Mouse (Mus musculus): ENCODE data around the gene Arhgap23. TPM values are rescaled to one million over a fixed set of nuclear protein-coding genes. Genes with fewer than 3 reads are reported as not detected.

Gene Arhgap23
- polyA plus RNA-seq, 1 experiment from 2014 or later, result 7.8 TPM

DNA sequence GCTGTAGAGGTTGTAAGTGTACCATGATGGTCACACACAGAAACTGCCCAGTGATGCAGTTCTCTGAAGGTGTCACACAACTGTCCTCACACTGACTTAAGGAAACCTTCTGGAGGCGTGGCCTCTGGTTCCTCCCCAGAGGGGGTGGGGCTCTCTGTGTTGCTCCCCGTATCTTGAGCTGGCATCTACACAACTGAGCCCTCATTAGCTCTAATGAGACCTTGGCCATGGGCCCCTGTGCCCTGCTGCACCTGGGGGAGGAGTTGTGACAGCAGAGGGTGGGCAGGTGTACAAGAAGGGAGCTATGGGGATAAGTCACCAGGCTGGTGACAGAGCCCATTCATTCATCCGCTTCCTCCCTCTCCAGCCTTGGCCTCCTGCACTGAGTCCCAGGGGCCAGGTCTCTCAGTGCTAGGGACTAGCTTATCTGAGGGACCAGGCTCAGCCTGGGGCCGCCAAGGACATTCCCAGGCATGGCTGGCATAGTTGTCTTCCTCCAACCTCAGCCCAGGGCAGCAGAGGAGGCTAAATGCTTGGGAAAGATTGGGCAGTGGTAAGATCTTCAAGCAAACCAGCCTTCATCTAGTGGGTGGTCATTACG is 8.9 kb downstream of the Arhgap23 start:
- 56% methylated on average over 5 of the region's 5 CpGs for WGBS

DNA sequence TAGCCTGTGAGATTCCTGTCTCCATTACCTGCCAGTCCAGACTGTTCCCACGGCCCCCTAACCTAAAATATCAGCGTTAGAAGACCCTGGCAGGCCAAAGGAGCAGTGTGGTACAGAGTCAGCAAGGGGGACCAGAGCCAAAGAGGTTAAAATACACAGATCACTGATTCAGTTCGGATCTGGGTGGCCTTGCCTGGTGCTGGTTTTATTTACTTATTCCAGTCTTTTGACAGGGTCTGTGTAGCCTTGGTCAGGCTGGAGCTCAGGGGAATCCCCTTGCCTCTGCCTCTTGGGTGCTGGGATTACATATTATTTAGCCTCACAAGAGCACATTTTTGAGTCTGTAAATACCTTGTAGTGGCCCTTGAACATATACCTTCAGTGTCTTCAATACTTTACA is 9.5 kb downstream of the Arhgap23 start:
- Histone ChIP-seq H3K4me2 (ENCODE audit: low read length) (no peak overlapping the region), H3K9me3 (ENCODE audit: control insufficient read depth, low read length) (no peaks in the 10 kb centered on the region), H3K4me1 (ENCODE audit: control insufficient read depth, insufficient read depth, low read length) (peaks cover 15% of the 10 kb centered on the region; the same call in 1 of the 2 replicates), H3K27me3 (ENCODE audit: control insufficient read depth, insufficient read depth, low read length) (no peaks in the 10 kb centered on the region), H3K27ac (replicated peaks; ENCODE audit: low read depth, low read length) (no peak overlapping the region), H3K36me3 (ENCODE audit: control insufficient read depth, insufficient read depth, low read length) (no peaks in the 10 kb centered on the region), H3K9ac (replicated peaks; ENCODE audit: low read length) (no peak overlapping the region), H3K4me3 (replicated peaks; ENCODE audit: low read depth, low read length) (no peak overlapping the region)
- no peak for ATAC-seq (ENCODE audit: low FRiP score, low TSS enrichment)
- WGBS, result 66% methylated on average over 3 of the region's 3 CpGs
- no peak for DNase-seq

More for the DNA sequence above, 8.9 kb downstream of the Arhgap23 start:
- Histone ChIP-seq H3K27ac (replicated peaks; ENCODE audit: low read depth, low read length) (no peak overlapping the region), H3K4me3 (replicated peaks; ENCODE audit: low read depth, low read length) (no peak overlapping the region), H3K9me3 (ENCODE audit: control insufficient read depth, low read length) (no peaks in the 10 kb centered on the region), H3K36me3 (ENCODE audit: control insufficient read depth, insufficient read depth, low read length) (no peaks in the 10 kb centered on the region), H3K4me2 (ENCODE audit: low read length) (no peak overlapping the region), H3K9ac (replicated peaks; ENCODE audit: low read length) (no peak overlapping the region), H3K4me1 (ENCODE audit: control insufficient read depth, insufficient read depth, low read length) (peaks cover 15% of the 10 kb centered on the region; the same call in 1 of the 2 replicates), H3K27me3 (ENCODE audit: control insufficient read depth, insufficient read depth, low read length) (no peaks in the 10 kb centered on the region)
- no peak for DNase-seq
- no peak for ATAC-seq (ENCODE audit: low FRiP score, low TSS enrichment)

DNA sequence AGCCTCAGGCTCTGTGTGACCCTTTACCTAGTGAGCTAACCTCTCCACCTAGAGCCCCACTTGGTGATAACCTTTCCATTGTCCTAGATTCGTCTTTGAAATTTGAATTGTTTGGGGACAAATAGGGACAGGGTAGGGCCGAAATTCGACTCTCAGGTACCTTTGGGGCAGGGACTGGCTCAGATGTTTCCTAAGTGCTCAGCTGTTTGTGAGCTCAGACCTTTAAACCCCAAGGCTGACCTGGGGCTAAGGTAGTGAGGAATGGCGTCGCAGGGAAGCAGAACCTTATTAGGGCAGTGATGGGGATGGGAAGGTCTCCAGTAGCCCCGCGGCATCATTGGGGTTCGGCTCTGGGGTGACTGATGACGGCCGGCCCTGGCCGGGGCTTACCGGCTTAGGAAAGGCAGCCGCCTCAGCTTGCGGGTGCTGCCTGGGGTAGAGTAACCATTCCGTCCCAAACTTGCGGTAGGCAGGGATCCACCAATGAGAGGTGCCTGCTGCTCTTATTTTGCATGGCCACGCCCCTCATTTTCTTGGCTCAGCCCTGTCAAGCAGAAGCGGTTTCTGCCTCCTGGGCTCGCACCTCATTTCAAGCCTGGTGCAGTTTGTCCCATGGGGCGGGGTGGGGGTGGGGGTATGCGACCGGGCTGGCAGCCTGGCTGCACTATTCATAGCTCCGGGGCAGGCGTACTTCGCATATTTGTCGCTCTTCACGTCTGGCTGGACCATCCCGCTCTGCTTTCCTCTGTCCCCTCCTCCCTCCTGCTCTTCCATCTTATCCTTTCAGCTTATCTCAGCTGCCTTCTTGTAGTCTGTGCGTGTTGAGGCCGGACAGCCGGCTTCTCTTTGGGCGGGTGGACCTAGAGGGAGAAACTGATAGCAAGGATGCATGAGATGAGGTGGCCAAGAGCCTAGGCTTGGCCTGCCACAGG is 12.7 kb downstream of the Arhgap23 start:
- H3K4me2 ChIP-seq (ENCODE audit: low read length), result peak overlapping the region; percentile 64
- H3K36me3 ChIP-seq (ENCODE audit: control insufficient read depth, insufficient read depth, low read length), result no peaks in the 10 kb centered on the region
- peak overlapping the region; percentile 67; the same call in 1 of the 2 replicates for H3K27ac ChIP-seq (replicated peaks; ENCODE audit: low read depth, low read length)
- ATAC-seq (ENCODE audit: low FRiP score, low TSS enrichment) (peak; percentile 75; the same call in 1 of the 2 replicates), DNase-seq (peak; percentile 86)
- H3K4me1 ChIP-seq (ENCODE audit: control insufficient read depth, insufficient read depth, low read length), result peaks cover 15% of the 10 kb centered on the region; the same call in 1 of the 2 replicates
- H3K9ac ChIP-seq (replicated peaks; ENCODE audit: low read length), result peak overlapping the region; percentile 28; the same call in 1 of the 2 replicates
- H3K4me3 ChIP-seq (replicated peaks; ENCODE audit: low read depth, low read length), result peak overlapping the region; percentile 28
- H3K9me3 ChIP-seq (ENCODE audit: control insufficient read depth, low read length), result no peaks in the 10 kb centered on the region
- H3K27me3 ChIP-seq (ENCODE audit: control insufficient read depth, insufficient read depth, low read length), result no peaks in the 10 kb centered on the region
- WGBS, result 1% methylated on average over 32 of the region's 32 CpGs

DNA sequence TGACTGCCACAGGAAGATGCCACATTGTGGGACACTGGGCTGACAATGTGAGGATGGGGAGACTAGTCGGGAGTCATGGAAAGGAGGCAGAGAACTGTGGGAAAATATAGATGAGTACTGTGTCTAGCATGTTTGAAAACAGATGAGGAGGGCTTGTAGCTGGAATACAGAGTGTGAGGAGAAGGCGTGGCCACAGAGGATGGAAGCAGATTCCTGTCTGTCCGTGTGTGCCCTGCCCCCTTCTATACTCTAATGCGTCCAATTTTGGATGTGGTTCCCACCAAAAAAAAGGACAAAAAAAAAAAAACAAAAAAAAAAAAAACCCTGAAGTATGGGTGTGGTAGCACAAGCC is 13.4 kb downstream of the Arhgap23 start:
- 57% methylated on average over 4 of the region's 4 CpGs for WGBS
- ATAC-seq (ENCODE audit: low FRiP score, low TSS enrichment), result no peak
- Histone ChIP-seq H3K4me3 (replicated peaks; ENCODE audit: low read depth, low read length) (peak overlapping the region; percentile 28), H3K9me3 (ENCODE audit: control insufficient read depth, low read length) (no peaks in the 10 kb centered on the region), H3K4me2 (ENCODE audit: low read length) (peak overlapping the region; percentile 64), H3K4me1 (ENCODE audit: control insufficient read depth, insufficient read depth, low read length) (peaks cover 15% of the 10 kb centered on the region; the same call in 1 of the 2 replicates), H3K27me3 (ENCODE audit: control insufficient read depth, insufficient read depth, low read length) (no peaks in the 10 kb centered on the region), H3K9ac (replicated peaks; ENCODE audit: low read length) (peak overlapping the region; percentile 28; the same call in 1 of the 2 replicates), H3K36me3 (ENCODE audit: control insufficient read depth, insufficient read depth, low read length) (no peaks in the 10 kb centered on the region), H3K27ac (replicated peaks; ENCODE audit: low read depth, low read length) (peak overlapping the region; percentile 67; the same call in 1 of the 2 replicates)
- no peak for DNase-seq

DNA sequence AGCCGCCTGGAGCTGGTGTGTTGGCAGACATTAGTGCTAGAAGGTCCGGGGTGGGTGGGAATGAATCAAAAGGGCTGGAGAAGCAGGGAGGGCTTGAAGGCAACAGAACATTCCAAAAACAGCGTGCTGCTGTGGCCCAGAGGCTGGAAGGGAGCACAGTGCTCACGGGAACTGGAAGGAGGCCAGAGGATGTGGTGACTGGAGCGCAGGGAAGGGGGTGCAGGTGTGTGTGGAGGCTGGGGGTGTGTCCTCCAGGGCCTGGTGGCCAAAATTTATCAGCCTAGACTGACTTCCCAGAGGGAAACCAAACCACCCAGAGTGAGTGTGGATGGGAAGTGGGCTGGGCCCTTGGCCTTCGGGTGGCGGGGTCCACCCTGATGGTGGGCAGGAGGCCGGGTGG is 14.3 kb downstream of the Arhgap23 start:
- no peaks in the 10 kb centered on the region for H3K9me3 ChIP-seq (ENCODE audit: control insufficient read depth, low read length)
- no peak for DNase-seq
- H3K9ac ChIP-seq (replicated peaks; ENCODE audit: low read length), result no peak overlapping the region
- H3K36me3 ChIP-seq (ENCODE audit: control insufficient read depth, insufficient read depth, low read length), result no peaks in the 10 kb centered on the region
- peaks cover 17% of the 10 kb centered on the region for H3K4me1 ChIP-seq (ENCODE audit: control insufficient read depth, insufficient read depth, low read length)
- ATAC-seq (ENCODE audit: low FRiP score, low TSS enrichment), result no peak
- no peak overlapping the region for H3K27ac ChIP-seq (replicated peaks; ENCODE audit: low read depth, low read length)
- no peaks in the 10 kb centered on the region for H3K27me3 ChIP-seq (ENCODE audit: control insufficient read depth, insufficient read depth, low read length)
- WGBS, result 83% methylated on average over 8 of the region's 8 CpGs
- no peak overlapping the region for H3K4me3 ChIP-seq (replicated peaks; ENCODE audit: low read depth, low read length)
- no peak overlapping the region for H3K4me2 ChIP-seq (ENCODE audit: low read length)

DNA sequence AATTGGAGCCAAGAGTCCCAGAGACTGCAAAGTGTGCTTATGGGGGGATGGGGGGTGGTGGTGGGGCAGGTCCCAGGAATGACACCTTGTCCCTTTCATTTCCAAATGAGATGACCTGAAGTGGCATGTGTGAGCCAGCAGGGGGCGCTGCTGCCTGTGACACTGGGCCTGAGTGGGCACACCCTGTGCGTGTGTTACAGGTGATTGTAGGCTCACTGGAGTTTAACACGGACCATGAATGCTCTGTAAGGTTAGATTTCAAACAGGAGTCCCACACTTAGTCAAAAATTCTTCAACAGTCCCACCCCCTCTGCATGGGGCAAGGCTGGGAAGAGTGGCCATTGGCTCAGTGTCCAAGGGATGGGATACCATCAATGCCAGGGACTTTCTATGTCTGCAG is 16.7 kb downstream of the Arhgap23 start:
- H3K4me2 ChIP-seq (ENCODE audit: low read length), result no peak overlapping the region
- peaks cover 23% of the 10 kb centered on the region for H3K4me1 ChIP-seq (ENCODE audit: control insufficient read depth, insufficient read depth, low read length)
- 11% methylated on average over 3 of the region's 3 CpGs for WGBS
- no peaks in the 10 kb centered on the region for H3K27me3 ChIP-seq (ENCODE audit: control insufficient read depth, insufficient read depth, low read length)
- H3K9me3 ChIP-seq (ENCODE audit: control insufficient read depth, low read length), result no peaks in the 10 kb centered on the region
- no peak overlapping the region for H3K9ac ChIP-seq (replicated peaks; ENCODE audit: low read length)
- no peak overlapping the region for H3K4me3 ChIP-seq (replicated peaks; ENCODE audit: low read depth, low read length)
- no peak overlapping the region for H3K27ac ChIP-seq (replicated peaks; ENCODE audit: low read depth, low read length)
- peak; percentile 63 for DNase-seq
- no peak for ATAC-seq (ENCODE audit: low FRiP score, low TSS enrichment)
- H3K36me3 ChIP-seq (ENCODE audit: control insufficient read depth, insufficient read depth, low read length), result no peaks in the 10 kb centered on the region

DNA sequence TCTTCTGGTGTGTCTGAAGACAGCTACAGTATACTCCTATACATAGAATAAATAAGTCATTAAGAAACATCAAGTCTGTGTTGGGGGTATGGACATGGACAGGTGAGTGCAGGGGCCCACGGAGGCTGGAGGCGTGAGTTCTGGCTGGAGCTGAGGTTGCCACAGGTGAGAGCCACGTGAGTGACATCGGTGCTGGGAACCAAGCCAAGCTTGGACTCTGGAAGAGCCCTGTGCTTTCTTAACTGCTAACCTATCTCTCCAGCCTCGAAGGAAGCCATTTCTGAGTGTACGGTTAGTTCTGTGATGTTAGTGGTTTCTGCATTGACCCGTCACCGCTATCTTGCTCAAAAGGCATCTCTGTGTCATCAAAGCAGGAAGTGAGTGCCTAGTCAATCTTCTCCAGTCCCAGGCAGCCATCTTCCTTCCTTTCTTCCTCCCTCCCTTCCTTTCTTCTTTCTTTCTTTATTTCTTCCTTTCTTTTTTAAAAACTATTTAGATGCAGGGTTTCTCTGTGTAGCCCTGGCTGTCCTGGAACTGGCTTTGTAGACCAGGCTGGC is 17.7 kb downstream of the Arhgap23 start:
- no peaks in the 10 kb centered on the region for H3K27me3 ChIP-seq (ENCODE audit: control insufficient read depth, insufficient read depth, low read length)
- no peak overlapping the region for H3K4me2 ChIP-seq (ENCODE audit: low read length)
- ATAC-seq (ENCODE audit: low FRiP score, low TSS enrichment) (no peak), DNase-seq (no peak)
- H3K4me3 ChIP-seq (replicated peaks; ENCODE audit: low read depth, low read length), result no peak overlapping the region
- no peaks in the 10 kb centered on the region for H3K36me3 ChIP-seq (ENCODE audit: control insufficient read depth, insufficient read depth, low read length)
- peaks cover 17% of the 10 kb centered on the region for H3K4me1 ChIP-seq (ENCODE audit: control insufficient read depth, insufficient read depth, low read length)
- no peak overlapping the region for H3K9ac ChIP-seq (replicated peaks; ENCODE audit: low read length)
- H3K27ac ChIP-seq (replicated peaks; ENCODE audit: low read depth, low read length), result no peak overlapping the region
- WGBS, result 91% methylated on average over 8 of the region's 8 CpGs
- H3K9me3 ChIP-seq (ENCODE audit: control insufficient read depth, low read length), result no peaks in the 10 kb centered on the region

DNA sequence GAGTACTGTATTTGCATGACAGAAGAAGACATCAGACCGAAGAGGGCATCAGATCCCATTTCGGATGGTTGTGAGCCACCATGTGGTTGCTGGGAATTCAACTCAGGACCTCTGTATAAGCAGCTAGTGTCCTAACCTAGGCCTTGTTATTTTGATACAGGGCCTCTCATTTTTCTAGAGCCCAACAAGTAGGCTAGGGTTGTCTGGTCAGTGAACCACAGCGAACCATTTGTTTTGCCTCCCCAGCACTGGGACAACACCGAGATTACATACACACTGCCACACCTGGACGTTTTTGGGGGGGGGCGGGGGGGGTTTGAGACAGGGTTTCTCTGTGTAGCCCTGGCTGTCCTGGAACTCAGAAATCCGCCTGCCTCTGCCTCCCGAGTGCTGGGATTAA is 18.8 kb downstream of the Arhgap23 start:
- H3K4me2 ChIP-seq (ENCODE audit: low read length), result no peak overlapping the region
- H3K4me3 ChIP-seq (replicated peaks; ENCODE audit: low read depth, low read length), result no peak overlapping the region
- H3K36me3 ChIP-seq (ENCODE audit: control insufficient read depth, insufficient read depth, low read length), result no peaks in the 10 kb centered on the region
- no peak for DNase-seq
- peaks cover 6% of the 10 kb centered on the region; the same call in 1 of the 2 replicates for H3K27me3 ChIP-seq (ENCODE audit: control insufficient read depth, insufficient read depth, low read length)
- H3K27ac ChIP-seq (replicated peaks; ENCODE audit: low read depth, low read length), result no peak overlapping the region
- no peaks in the 10 kb centered on the region for H3K9me3 ChIP-seq (ENCODE audit: control insufficient read depth, low read length)
- no peak for ATAC-seq (ENCODE audit: low FRiP score, low TSS enrichment)
- H3K9ac ChIP-seq (replicated peaks; ENCODE audit: low read length), result no peak overlapping the region
- 79% methylated on average over 8 of the region's 8 CpGs for WGBS
- peaks cover 8% of the 10 kb centered on the region for H3K4me1 ChIP-seq (ENCODE audit: control insufficient read depth, insufficient read depth, low read length)

All from midbrain, embryonic 14.5 days (tissue).